Mouse (Mus musculus) hindbrain, embryonic 13.5 days (tissue): ENCODE measurements around the gene Lsm2. TPM values are rescaled to one million over a fixed set of nuclear protein-coding genes. Genes with fewer than 3 reads are reported as not detected.
"Not testable (repeated sequence)": the region's sequence is repeated elsewhere in the genome, so short reads cannot be mapped to it uniquely, and the experiment has no call there.

Experiments
- ATAC-seq: fragments of 200-750 bp; cut with Nextera tagmentation; 2 replicates; pipeline ENCODE4 v1.8.0; 2017; ENCODE audit warnings: moderate TSS enrichment; ENCODE audit not compliant: low FRiP score
- H3K27ac ChIP-seq: fragments of 300-500 bp; sonication (generic); 2 replicates; pipeline ENCODE4 v1.5.1; 2015; ENCODE audit warnings: inconsistent platforms, mild to moderate bottlenecking, moderate library complexity
- H3K27me3 ChIP-seq: fragments of 300-500 bp; sonication (generic); 2 replicates; pipeline ENCODE4 v1.6.1; 2015; ENCODE audit warnings: mild to moderate bottlenecking, inconsistent platforms
- H3K36me3 ChIP-seq: fragments of 300-500 bp; sonication (generic); 2 replicates; pipeline ENCODE4 v1.6.1; 2015; ENCODE audit warnings: mild to moderate bottlenecking, inconsistent platforms
- H3K4me1 ChIP-seq: fragments of 300-500 bp; sonication (generic); replicated peaks from 2 replicates; pipeline ENCODE4 v1.6.1; 2015; ENCODE audit warnings: inconsistent platforms
- H3K4me2 ChIP-seq: fragments of 300-500 bp; sonication (generic); 2 replicates; pipeline ENCODE4 v1.6.1; 2015; ENCODE audit warnings: inconsistent platforms, mild to moderate bottlenecking, moderate library complexity
- H3K4me3 ChIP-seq: fragments of 300-500 bp; sonication (generic); 2 replicates; pipeline ENCODE4 v1.5.1; 2015; ENCODE audit warnings: mild to moderate bottlenecking, inconsistent platforms
- H3K9ac ChIP-seq: fragments of 300-500 bp; sonication (generic); 2 replicates; pipeline ENCODE4 v1.6.1; 2015; ENCODE audit warnings: mild to moderate bottlenecking, inconsistent platforms
- H3K9me3 ChIP-seq: fragments of 300-500 bp; sonication (generic); 2 replicates; pipeline ENCODE4 v1.6.1; 2016; ENCODE audit warnings: inconsistent platforms
- WGBS: fragments of 180-500 bp; shearing (Covaris S2); methylation state at CpG from one replicate; pipeline ENCODE4 v1.1.7; 2015; 5-methylcytosine and 5-hydroxymethylcytosine counted together
- polyA plus RNA-seq: library from polyadenylated mRNA; unstranded; fragments of >200 nt; fragmentation: Nextera tagmentation; extraction: Ambion mirVana; gene quantifications from 2 replicates; pipeline ENCODE4 v1.2.1, GENCODE M21; 2015

The Lsm2 gene
- polyA plus RNA-seq, 1 experiment from 2014 or later = 112 TPM

DNA sequence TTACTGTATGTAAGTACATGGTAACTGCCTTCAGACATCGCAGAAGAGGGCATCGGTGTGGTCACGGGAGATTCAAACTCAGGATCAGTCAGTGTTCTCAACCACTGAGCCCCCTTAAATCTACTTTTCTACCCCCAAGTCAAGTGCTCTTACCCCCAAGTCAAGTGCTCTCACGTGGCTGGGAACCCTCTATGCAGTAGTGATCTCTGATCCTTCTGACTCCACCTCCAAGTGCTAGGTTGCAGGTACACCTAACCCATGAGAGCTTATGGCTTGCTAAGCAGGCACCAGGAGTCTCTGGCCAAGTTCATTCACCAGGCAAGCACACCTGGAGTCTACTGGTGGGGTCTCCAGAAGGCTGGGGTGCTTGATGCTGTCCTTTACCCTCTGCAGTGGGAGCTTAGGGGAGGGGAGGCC is 32.1 kb upstream of the Lsm2 start:
- Histone ChIP-seq H3K4me1 (peaks cover 16% of the 10 kb centered on the region), H3K4me2 (no peak overlapping the region), H3K9me3 (no peaks in the 10 kb centered on the region), H3K4me3 (peak overlapping the region; percentile 80; the same call in 1 of the 2 replicates), H3K36me3 (peaks cover 23% of the 10 kb centered on the region), H3K9ac (no peak overlapping the region; the same call in 1 of the 2 replicates), H3K27me3 (peaks cover 1% of the 10 kb centered on the region; the same call in 1 of the 2 replicates), H3K27ac (0 out of 2 replicates have a peak overlapping the region, but pooled peaks have one; percentile 92)
- no peak for ATAC-seq
- 36% methylated on average over 4 of the region's 4 CpGs for WGBS

DNA sequence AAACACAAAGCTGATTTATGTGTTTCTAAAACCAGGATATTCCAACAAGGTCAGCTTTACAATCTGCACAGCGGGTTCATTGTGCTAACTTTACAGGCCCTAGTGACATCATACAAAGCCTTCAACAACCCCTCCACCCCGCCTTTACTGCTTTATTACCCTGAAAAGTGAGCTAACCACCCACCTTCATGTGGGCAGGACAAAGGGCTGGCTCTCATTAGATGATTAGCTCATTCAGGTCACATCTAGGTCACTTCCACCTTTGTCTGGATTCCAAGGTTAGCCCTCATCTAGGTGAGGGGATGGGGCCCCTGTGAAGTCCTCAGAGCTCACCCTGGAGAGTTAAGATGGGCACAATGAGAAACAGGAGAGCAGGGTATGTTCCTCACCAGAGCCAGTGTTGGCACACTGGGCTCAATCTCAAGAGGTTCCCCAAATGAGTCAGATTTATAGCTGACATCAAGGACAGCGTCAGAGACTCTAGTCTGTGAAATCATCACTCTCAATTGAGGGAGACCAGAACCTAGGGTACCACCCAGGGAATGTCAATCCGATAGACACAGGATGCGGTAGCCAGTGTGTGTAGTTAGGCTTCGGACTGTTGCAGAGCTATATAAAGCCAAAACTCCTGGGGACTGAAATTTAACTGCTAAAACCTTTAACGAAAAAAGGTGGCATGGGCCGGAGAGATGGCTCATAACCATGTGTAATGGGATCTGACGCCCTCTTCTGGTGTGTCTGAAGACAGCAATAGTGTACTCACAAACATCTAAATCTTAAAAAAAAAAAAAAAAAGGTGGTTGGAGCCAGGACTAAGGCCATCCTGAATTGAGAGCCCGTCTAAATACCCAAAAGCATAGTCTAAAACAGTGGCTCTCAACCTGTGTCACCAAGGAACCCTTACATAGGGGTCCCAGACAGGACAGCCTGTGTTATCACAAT is 30.9 kb upstream of the Lsm2 start:
- Histone ChIP-seq H3K9ac (peak overlapping the region; percentile 98), H3K27ac (peak overlapping the region; percentile 92), H3K36me3 (peaks cover 18% of the 10 kb centered on the region), H3K4me3 (peak overlapping the region; percentile 80), H3K4me1 (peaks cover 16% of the 10 kb centered on the region), H3K27me3 (peaks cover 14% of the 10 kb centered on the region), H3K9me3 (no peaks in the 10 kb centered on the region), H3K4me2 (peak overlapping the region; percentile 77)
- 31% methylated on average over 10 of the region's 10 CpGs for WGBS
- ATAC-seq = no peak

DNA sequence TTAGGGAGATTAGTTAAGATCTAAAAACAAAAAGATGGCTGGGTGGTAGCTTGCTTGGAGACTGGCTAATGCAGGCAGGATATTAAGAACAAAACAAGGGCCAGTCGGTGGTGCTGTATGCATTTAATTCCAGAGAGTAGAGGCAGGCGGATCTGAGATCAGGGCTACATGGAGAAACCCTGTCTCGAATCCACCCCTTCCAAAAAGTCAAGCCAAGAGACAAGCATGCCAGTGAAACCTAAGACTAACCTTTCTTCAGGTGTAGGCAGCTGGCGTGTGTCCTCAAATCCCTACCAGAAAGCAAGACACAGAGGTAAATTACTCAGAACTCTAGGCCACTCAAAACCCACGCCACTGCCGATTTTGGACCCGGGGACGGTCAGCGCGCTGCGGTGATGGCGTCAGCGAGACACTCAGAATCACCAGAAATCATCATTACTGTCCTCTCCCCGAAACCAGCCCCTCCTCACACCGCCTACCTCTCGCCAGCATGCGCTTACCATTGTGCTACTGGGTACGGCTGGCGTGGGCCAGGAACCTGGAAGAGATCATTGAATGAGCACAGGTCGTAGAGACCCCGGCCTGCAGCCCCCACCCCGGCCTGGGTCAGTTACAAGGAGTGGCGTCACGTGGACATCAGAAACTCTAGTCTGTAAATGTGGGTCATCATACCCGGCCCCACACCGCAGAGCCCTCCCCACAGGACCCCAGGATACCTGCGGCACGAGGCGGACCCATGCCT is 29.9 kb upstream of the Lsm2 start:
- peak overlapping the region; percentile 92 for H3K27ac ChIP-seq
- peaks cover 16% of the 10 kb centered on the region for H3K4me1 ChIP-seq
- peak; percentile 5 for ATAC-seq
- H3K9ac ChIP-seq = peak overlapping the region; percentile 98
- H3K4me3 ChIP-seq = peak overlapping the region; percentile 80
- no peaks in the 10 kb centered on the region for H3K9me3 ChIP-seq
- WGBS = under 1% methylated on average over 29 of the region's 29 CpGs
- H3K27me3 ChIP-seq = peaks cover 20% of the 10 kb centered on the region
- H3K36me3 ChIP-seq = peaks cover 18% of the 10 kb centered on the region
- H3K4me2 ChIP-seq = peak overlapping the region; percentile 77

DNA sequence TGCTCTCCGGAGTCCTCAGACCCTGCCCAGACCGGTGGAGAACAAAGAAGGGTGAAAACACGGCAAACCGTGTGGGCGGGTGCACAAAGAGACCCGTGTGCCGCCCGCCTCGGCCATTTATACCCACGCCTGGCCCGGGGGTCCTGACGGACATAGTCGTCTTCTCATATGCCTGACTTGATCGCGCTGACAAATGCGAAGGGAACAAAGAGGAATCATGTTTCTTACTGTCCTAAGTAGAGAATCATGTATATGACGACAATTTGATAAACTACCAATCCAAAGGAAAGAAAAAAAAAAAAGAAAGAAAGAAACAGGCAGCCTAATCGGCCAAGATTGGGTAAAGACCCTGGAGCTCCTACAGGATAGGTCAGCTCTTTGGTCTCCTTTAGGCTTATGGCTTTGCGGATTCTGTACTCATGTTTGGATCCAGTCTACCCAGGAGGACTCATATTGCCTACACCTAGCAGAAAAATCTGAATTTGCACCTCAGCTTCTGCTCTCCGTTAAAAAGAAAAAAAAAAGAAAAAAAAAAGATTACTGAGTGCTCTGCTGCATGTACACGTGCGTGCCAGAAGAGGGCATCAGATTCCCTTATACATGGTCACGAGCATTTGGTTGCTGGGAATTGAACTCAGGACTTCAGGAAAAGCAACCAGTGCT is 29.2 kb upstream of the Lsm2 start:
- Histone ChIP-seq H3K27me3 (peaks cover 22% of the 10 kb centered on the region), H3K9me3 (no peaks in the 10 kb centered on the region), H3K36me3 (peaks cover 18% of the 10 kb centered on the region), H3K27ac (peak overlapping the region; percentile 92), H3K9ac (peak overlapping the region; percentile 98), H3K4me1 (peaks cover 16% of the 10 kb centered on the region), H3K4me3 (peak overlapping the region; percentile 80), H3K4me2 (peak overlapping the region; percentile 77)
- ATAC-seq = peak; percentile 84
- under 1% methylated on average over 23 of the region's 23 CpGs for WGBS

DNA sequence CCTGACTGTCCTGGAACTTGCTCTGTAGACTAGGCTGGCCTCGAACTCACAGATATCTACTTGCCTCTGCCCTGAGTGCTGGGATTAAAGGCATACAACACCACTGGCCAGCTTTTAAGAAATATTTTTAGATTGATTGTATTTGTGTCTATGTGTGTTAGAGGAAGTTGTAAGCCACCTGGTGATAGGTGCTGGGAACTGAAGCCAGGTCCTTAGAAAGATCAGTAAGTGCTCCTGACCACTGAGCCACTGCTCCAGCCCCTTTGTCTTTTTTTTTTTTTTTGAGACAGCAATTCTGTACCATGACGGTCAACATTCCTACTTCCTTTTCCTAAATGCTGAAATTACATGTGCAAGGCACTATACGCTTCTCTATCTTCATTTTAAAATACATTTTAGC is 28.4 kb upstream of the Lsm2 start:
- 87% methylated on average over 3 of the region's 3 CpGs for WGBS
- peaks cover 18% of the 10 kb centered on the region for H3K36me3 ChIP-seq
- H3K27me3 ChIP-seq = peaks cover 22% of the 10 kb centered on the region
- H3K4me3 ChIP-seq = peak overlapping the region; percentile 80
- peak overlapping the region; percentile 77; the same call in 1 of the 2 replicates for H3K4me2 ChIP-seq
- no peak for ATAC-seq
- H3K9me3 ChIP-seq = no peaks in the 10 kb centered on the region
- peaks cover 16% of the 10 kb centered on the region for H3K4me1 ChIP-seq
- no peak overlapping the region for H3K9ac ChIP-seq
- peak overlapping the region; percentile 92; the same call in 1 of the 2 replicates for H3K27ac ChIP-seq

DNA sequence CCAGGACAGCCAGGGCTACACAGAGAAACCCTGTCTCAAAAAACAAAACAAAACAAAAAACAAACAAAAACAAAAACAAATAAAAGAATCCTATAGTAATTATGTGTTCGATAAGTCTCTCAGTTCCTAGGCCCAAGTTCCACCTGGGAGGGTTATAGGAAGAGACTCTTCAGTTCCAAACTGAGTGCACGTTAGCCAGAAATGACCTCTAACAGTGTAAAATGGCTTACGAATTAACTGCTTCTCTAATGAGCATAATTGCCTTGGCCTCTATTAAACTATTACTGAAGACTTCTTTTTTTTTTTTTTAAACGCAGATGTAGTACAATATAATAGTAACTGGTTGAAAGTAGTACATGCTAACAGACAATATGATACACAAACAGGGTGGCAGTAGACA is 27.8 kb upstream of the Lsm2 start:
- no peak overlapping the region for H3K4me2 ChIP-seq
- H3K27ac ChIP-seq = no peak overlapping the region
- H3K27me3 ChIP-seq = peaks cover 22% of the 10 kb centered on the region
- 92% methylated on average over 4 of the region's 4 CpGs for WGBS
- no peak overlapping the region for H3K4me3 ChIP-seq
- H3K36me3 ChIP-seq = peaks cover 18% of the 10 kb centered on the region
- no peak overlapping the region for H3K9ac ChIP-seq
- no peak for ATAC-seq
- H3K9me3 ChIP-seq = no peaks in the 10 kb centered on the region
- peaks cover 16% of the 10 kb centered on the region for H3K4me1 ChIP-seq

DNA sequence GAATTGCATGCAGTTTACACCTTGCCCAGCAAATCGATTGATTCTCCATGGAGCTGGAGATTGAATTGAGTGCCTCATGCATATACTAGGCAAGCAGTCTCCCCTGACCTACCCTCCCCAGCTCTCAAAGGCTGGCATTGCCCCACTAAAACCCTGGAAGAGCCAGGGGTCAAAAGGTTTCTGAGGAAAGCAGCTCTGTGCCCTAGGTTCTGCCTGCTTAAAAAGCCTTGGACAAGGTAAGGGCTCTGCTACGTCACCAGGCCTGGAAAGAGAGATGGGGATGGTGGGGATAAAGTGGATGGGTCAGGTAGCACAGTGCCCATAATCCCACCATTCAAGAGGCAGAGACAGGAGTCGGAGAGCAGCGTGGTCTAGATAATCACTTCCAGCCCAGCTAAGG is 26.8 kb upstream of the Lsm2 start:
- peaks cover 28% of the 10 kb centered on the region for H3K27me3 ChIP-seq
- no peak overlapping the region for H3K27ac ChIP-seq
- H3K9ac ChIP-seq = peak overlapping the region; percentile 35; the same call in 1 of the 2 replicates
- no peak overlapping the region for H3K4me3 ChIP-seq
- no peak overlapping the region for H3K4me2 ChIP-seq
- ATAC-seq = no peak
- peaks cover 12% of the 10 kb centered on the region for H3K36me3 ChIP-seq
- H3K4me1 ChIP-seq = peaks cover 18% of the 10 kb centered on the region
- H3K9me3 ChIP-seq = no peaks in the 10 kb centered on the region
- WGBS = 88% methylated on average over 4 of the region's 4 CpGs

DNA sequence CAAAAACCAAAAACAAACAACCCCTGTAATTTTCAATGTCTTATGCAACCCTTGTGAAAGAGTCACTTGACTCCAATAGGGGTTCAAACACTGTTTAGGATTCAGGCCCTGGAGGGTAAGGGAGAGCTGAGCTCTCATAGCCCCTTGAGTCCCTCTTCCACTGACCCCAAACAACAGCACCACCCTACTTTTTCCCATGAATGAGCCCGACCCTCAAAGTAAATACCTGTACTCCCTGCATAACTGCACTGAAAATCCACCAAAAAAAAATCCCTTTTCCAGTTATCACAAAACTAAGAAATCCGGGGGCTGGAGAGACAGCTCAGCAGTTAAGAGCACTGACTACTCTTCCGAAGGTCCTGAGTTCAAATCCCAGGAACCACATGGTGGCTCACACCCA is 25.8 kb upstream of the Lsm2 start:
- Histone ChIP-seq H3K36me3 (peaks cover 2% of the 10 kb centered on the region), H3K4me1 (peaks cover 13% of the 10 kb centered on the region), H3K4me2 (no peak overlapping the region), H3K4me3 (no peak overlapping the region), H3K27ac (no peak overlapping the region), H3K9me3 (no peaks in the 10 kb centered on the region), H3K27me3 (peaks cover 37% of the 10 kb centered on the region), H3K9ac (no peak overlapping the region)
- 78% methylated on average over 3 of the region's 3 CpGs for WGBS
- no peak for ATAC-seq

DNA sequence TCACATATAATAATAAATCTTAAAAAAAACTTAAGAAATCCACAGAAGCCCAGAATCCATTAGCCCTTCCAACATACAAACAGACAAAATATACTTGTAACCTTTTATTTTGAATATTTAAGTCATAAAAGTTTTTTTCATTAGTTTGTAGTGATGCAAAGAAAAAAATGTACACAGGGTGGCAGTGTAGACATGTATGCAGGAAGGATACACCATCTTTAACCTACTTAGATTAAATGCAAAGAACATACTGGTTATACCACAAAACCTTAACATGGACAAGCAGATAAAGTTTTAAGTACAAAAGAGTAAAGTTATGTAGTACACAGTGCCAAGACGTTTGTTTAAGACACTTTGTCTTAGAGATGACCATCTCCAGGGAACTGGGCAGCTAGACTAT is 25.3 kb upstream of the Lsm2 start:
- H3K4me2 ChIP-seq = no peak overlapping the region
- H3K4me1 ChIP-seq = peaks cover 11% of the 10 kb centered on the region
- WGBS = 44% methylated on average over 1 of the region's 1 CpGs
- H3K27me3 ChIP-seq = peaks cover 41% of the 10 kb centered on the region
- no peak for ATAC-seq
- no peak overlapping the region for H3K9ac ChIP-seq
- H3K27ac ChIP-seq = no peak overlapping the region
- no peak overlapping the region for H3K4me3 ChIP-seq
- no peaks in the 10 kb centered on the region for H3K36me3 ChIP-seq
- H3K9me3 ChIP-seq = no peaks in the 10 kb centered on the region

DNA sequence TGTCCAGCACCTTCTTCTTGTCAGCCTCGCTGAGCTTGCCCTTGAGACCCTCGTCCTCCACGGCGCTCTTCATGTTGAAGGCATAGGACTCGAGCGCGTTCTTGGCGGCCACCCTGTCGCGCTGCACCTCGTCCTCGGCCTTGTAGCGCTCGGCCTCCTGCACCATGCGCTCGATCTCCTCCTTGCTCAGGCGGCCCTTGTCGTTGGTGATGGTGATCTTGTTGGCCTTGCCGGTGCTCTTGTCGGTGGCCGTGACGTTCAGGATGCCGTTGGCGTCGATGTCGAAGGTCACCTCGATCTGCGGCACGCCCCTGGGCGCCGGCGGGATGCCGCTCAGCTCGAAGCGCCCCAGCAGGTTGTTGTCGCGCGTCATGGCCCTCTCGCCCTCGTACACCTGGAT is 24.4 kb upstream of the Lsm2 start:
- Histone ChIP-seq H3K4me1 (peaks cover 11% of the 10 kb centered on the region), H3K27me3 (peaks cover 49% of the 10 kb centered on the region)
- not testable (repeated sequence) for H3K36me3 ChIP-seq, H3K4me2 ChIP-seq, H3K9ac ChIP-seq, ATAC-seq, H3K9me3 ChIP-seq, H3K27ac ChIP-seq, H3K4me3 ChIP-seq
- 28% methylated on average over 37 of the region's 40 CpGs for WGBS

DNA sequence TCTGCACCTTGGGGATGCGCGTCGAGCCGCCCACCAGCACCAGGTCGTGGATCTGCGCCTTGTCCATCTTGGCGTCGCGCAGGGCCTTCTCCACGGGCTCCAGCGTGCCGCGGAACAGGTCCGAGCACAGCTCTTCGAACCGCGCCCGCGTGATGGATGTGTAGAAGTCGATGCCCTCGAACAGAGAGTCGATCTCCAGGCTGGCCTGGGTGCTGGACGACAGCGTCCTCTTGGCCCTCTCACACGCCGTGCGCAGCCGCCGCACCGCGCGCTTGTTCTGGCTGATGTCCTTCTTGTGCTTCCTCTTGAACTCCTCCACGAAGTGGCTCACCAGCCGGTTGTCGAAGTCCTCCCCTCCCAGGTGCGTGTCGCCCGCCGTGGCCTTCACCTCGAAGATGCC is 23.7 kb upstream of the Lsm2 start:
- Histone ChIP-seq H3K4me1 (peaks cover 11% of the 10 kb centered on the region), H3K27me3 (peaks cover 55% of the 10 kb centered on the region)
- not testable (repeated sequence) for H3K36me3 ChIP-seq, H3K4me2 ChIP-seq, H3K9ac ChIP-seq, H3K27ac ChIP-seq, H3K4me3 ChIP-seq, H3K9me3 ChIP-seq, ATAC-seq
- 33% methylated on average over 28 of the region's 40 CpGs for WGBS

DNA sequence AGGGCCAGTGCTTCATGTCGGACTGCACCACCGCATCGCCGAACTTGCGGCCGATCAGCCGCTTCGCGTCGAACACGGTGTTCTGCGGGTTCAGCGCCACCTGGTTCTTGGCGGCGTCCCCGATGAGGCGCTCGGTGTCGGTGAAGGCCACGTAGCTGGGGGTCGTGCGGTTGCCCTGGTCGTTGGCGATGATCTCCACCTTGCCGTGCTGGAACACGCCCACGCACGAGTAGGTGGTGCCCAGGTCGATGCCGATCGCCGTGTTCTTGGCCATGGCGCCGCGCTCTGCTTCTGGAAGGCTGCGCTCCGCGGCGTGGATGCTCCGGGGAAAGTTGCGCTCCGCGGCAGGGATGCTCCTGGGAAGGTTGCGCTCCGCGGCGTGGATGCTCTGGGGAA is 22.9 kb upstream of the Lsm2 start:
- H3K4me2 ChIP-seq = peak overlapping the region; percentile 71
- H3K27ac ChIP-seq, H3K36me3 ChIP-seq, H3K9me3 ChIP-seq: not testable (repeated sequence)
- H3K4me1 ChIP-seq = peaks cover 11% of the 10 kb centered on the region
- ATAC-seq = peak; percentile 60
- H3K4me3 ChIP-seq = peak overlapping the region; percentile 44
- peaks cover 61% of the 10 kb centered on the region for H3K27me3 ChIP-seq
- WGBS = 3% methylated on average over 28 of the region's 47 CpGs
- H3K9ac ChIP-seq = peak overlapping the region; percentile 60; the same call in 1 of the 2 replicates
